Comparison of ENCODE assay signal across 26 mouse cellular contexts in the genomic region with DNA sequence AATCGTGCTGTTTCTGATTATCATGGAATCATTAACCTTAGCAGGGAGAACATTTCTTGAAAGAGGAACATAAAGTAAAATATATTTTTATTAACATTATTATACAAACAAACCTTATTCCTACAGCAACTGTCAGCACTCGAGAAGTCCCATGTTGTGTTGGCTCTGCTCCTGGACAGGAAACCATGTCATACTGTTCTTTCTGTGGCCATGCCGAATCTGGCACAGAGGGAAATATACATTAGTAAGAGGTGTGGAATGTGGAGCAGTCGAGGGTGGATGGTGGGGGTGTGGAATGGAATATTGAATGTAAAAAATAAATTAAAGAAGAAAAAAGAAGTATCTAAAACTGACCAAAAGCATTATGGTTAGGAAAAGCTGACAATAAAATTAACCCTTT.
"Had no signal": no experiment of that assay in that cellular context is flagged by ENCODE, and none has a peak within 500 bp of the region (broad histone marks: within the 10 kb centered on the region; RNA-seq: fewer than 3 reads in every experiment).

No protein-coding gene starts in this region.

- H3K4me3 ChIP-seq: liver, embryonic 15.5 days; lung, embryonic 15.5 days; megakaryocyte, embryonic 14.5 days; midbrain, embryonic 10.5 days; midbrain, embryonic 12.5 days; myocyte; neural tube, embryonic 13.5 days; neural tube, embryonic 15.5 days; stomach, embryonic 15.5 days had no signal

- H3K4me1 ChIP-seq: liver, embryonic 15.5 days; lung, embryonic 15.5 days; megakaryocyte, embryonic 14.5 days; midbrain, embryonic 10.5 days; midbrain, embryonic 12.5 days; neural tube, embryonic 13.5 days; stomach, embryonic 15.5 days had no signal

- H3K9ac ChIP-seq: liver, embryonic 15.5 days; liver, postnatal 0 days; lung, embryonic 15.5 days; midbrain, embryonic 12.5 days; neural tube, embryonic 13.5 days; neural tube, embryonic 15.5 days; stomach, embryonic 15.5 days had no signal

- H3K36me3 ChIP-seq: liver, embryonic 15.5 days; lung, embryonic 15.5 days; midbrain, embryonic 10.5 days; midbrain, embryonic 12.5 days; stomach, embryonic 15.5 days had no signal

- H3K9me3 ChIP-seq: liver, embryonic 15.5 days; megakaryocyte, embryonic 14.5 days; neural tube, embryonic 15.5 days; stomach, embryonic 15.5 days had no signal

- H3K27ac ChIP-seq: liver, embryonic 15.5 days; lung, embryonic 15.5 days; macrophage; midbrain, embryonic 10.5 days; midbrain, embryonic 12.5 days; neural tube, embryonic 13.5 days; neural tube, embryonic 15.5 days; stomach, embryonic 15.5 days; stomach, postnatal 0 days had no signal

- ATAC-seq: liver, postnatal 0 days; lung, postnatal 0 days; midbrain, embryonic 16.5 days had no signal

- H3K4me2 ChIP-seq: liver, embryonic 15.5 days; lung, embryonic 15.5 days; midbrain, embryonic 12.5 days; neural tube, embryonic 13.5 days; neural tube, embryonic 15.5 days; stomach, embryonic 15.5 days had no signal

- DNase-seq: liver, postnatal 0 days; lung, adult 2 months; lung, postnatal 14 days; lung, postnatal 36 days; midbrain, embryonic 14.5 days; retina, postnatal 1 day; right cerebral cortex, adult 18-20 months; right cerebral cortex, postnatal 25 days; right cerebral cortex, postnatal 4 days; spleen, adult 18-20 months; thymus, adult 2 months; thymus, postnatal 14 days; thymus, postnatal 36 days had no signal

- H3K27me3 ChIP-seq: liver, embryonic 15.5 days; lung, embryonic 15.5 days; megakaryocyte, embryonic 14.5 days; midbrain, embryonic 12.5 days; neural tube, embryonic 13.5 days; neural tube, embryonic 15.5 days; stomach, embryonic 15.5 days had no signal
